Mouse (Mus musculus) erythroblast, embryonic 14.5 days (primary cell): ENCODE results near the gene Olfr979. TPM values are rescaled to one million over a fixed set of nuclear protein-coding genes. Genes with fewer than 3 reads are reported as not detected.
"Not testable (repeated sequence)": the region's sequence is repeated elsewhere in the genome, so short reads cannot be mapped to it uniquely, and the experiment has no call there.

Experiments
- H3K27me3 ChIP-seq: 2 replicates; pipeline ENCODE4 v1.6.1; 2012; ENCODE audit warnings: inconsistent platforms; ENCODE audit not compliant: control insufficient read depth
- H3K36me3 ChIP-seq: 2 replicates; pipeline ENCODE4 v1.6.1; 2012; ENCODE audit warnings: mild to moderate bottlenecking, inconsistent platforms; ENCODE audit not compliant: control insufficient read depth
- H3K4me1 ChIP-seq: 2 replicates; pipeline ENCODE4 v1.6.1; 2012; ENCODE audit warnings: inconsistent platforms; ENCODE audit not compliant: control insufficient read depth
- H3K4me3 ChIP-seq: replicated peaks from 2 replicates; pipeline ENCODE3; 2012; ENCODE audit warnings: moderate library complexity, mild to moderate bottlenecking, inconsistent platforms
- H3K9me3 ChIP-seq: 2 replicates; pipeline ENCODE4 v1.6.1; 2012; ENCODE audit warnings: low read length, inconsistent platforms, mixed read lengths; ENCODE audit not compliant: control insufficient read depth
- GATA1 ChIP-seq: IDR thresholded peaks from 2 replicates; pipeline ENCODE4 v1.6.1; 2012; ENCODE audit warnings: low read length, inconsistent platforms, mixed read lengths
- TAL1 ChIP-seq: IDR thresholded peaks from 3 replicates; pipeline ENCODE4 v1.6.1; 2012; ENCODE audit warnings: low read length, inconsistent platforms, mixed read lengths
- polyA plus RNA-seq: library from polyadenylated mRNA; stranded (reverse); fragments of >175 nt; gene quantifications from 2 replicates; pipeline ENCODE4 v1.2.3, GENCODE M21; 2012

The Olfr979 gene
- polyA plus RNA-seq = not detected in 2 replicates

- Histone ChIP-seq H3K36me3 (no peaks in the 10 kb centered on the region), H3K4me1 (no peaks in the 10 kb centered on the region), H3K9me3 (no peaks in the 10 kb centered on the region), H3K27me3 (no peaks in the 10 kb centered on the region), H3K4me3 (no peak within 1 kb of the TSS)
- TF ChIP-seq GATA1 (no peak), TAL1 (no peak)
These were observed at the start of gene Olfr979 for GRCm38 (mm10) chr9:40003365-40003764. Olfr979 (minus strand) TSS chr9:40003465.

- TF ChIP-seq TAL1 (no peak), GATA1 (no peak)
- Histone ChIP-seq H3K27me3 (no peaks in the 10 kb centered on the region), H3K4me1 (no peaks in the 10 kb centered on the region), H3K9me3 (peaks cover 2% of the 10 kb centered on the region; the same call in 1 of the 2 replicates), H3K4me3 (no peak overlapping the region), H3K36me3 (no peaks in the 10 kb centered on the region)
These were observed 46.9 kb upstream of the Olfr979 start for GRCm38 (mm10) chr9:40050138-40050537.

GRCm38 (mm10) chr9:40021164-40021563 is 17.9 kb upstream of the Olfr979 start, which contains the start of gene Olfr981:
Olfr981 (plus strand) TSS chr9:40021464.
- H3K36me3 ChIP-seq = no peaks in the 10 kb centered on the region
- peaks cover 6% of the 10 kb centered on the region for H3K9me3 ChIP-seq
- no peak within 1 kb of the TSS for H3K4me3 ChIP-seq
- TF ChIP-seq TAL1 (no peak), GATA1 (no peak)
- H3K4me1 ChIP-seq = no peaks in the 10 kb centered on the region
- H3K27me3 ChIP-seq = no peaks in the 10 kb centered on the region

- Histone ChIP-seq H3K9me3 (no peaks in the 10 kb centered on the region), H3K27me3 (no peaks in the 10 kb centered on the region), H3K4me3 (no peak within 1 kb of the TSS), H3K36me3 (no peaks in the 10 kb centered on the region), H3K4me1 (no peaks in the 10 kb centered on the region)
- no peak for TF ChIP-seq TAL1
- no peak for TF ChIP-seq GATA1
These were observed 6.2 kb upstream of the Olfr979 start, which contains the start of gene Olfr980 for GRCm38 (mm10) chr9:40009482-40009881. Olfr980 (minus strand) TSS chr9:40009582.

GRCm38 (mm10) chr9:39991813-39992212 is 11.5 kb downstream of the Olfr979 start, which contains the start of gene Olfr978:
Olfr978 (plus strand) TSS chr9:39992113.
- H3K27me3 ChIP-seq = no peaks in the 10 kb centered on the region
- TF ChIP-seq GATA1 = no peak
- no peak for TF ChIP-seq TAL1

GRCm38 (mm10) chr9:39976581-39977145 is 26.6 kb downstream of the Olfr979 start:
- not testable (repeated sequence) for H3K27me3 ChIP-seq, H3K4me3 ChIP-seq, H3K36me3 ChIP-seq, H3K9me3 ChIP-seq, H3K4me1 ChIP-seq

More at GRCm38 (mm10) chr9:39991813-39992212, 11.5 kb downstream of the Olfr979 start, which contains the start of gene Olfr978:
- Histone ChIP-seq H3K4me1 (no peaks in the 10 kb centered on the region), H3K36me3 (no peaks in the 10 kb centered on the region), H3K9me3 (peaks cover 2% of the 10 kb centered on the region; the same call in 1 of the 2 replicates), H3K4me3 (no peak within 1 kb of the TSS)

GRCm38 (mm10) chr9:39961033-39961432 is 42.2 kb downstream of the Olfr979 start, which contains the start of gene Olfr976:
Olfr976 (minus strand) TSS chr9:39961133.
- H3K4me1 ChIP-seq, H3K27me3 ChIP-seq, H3K9me3 ChIP-seq, H3K36me3 ChIP-seq, H3K4me3 ChIP-seq: not testable (repeated sequence)

- no peaks in the 10 kb centered on the region for H3K9me3 ChIP-seq
- no peak for TF ChIP-seq TAL1
- no peak for TF ChIP-seq GATA1
- H3K27me3 ChIP-seq = no peaks in the 10 kb centered on the region
These were observed 51.3 kb downstream of the Olfr979 start, which contains the start of gene Olfr975 for GRCm38 (mm10) chr9:39951946-39952345. Olfr975 (minus strand) TSS chr9:39952046.

More at GRCm38 (mm10) chr9:39951946-39952345, 51.3 kb downstream of the Olfr979 start, which contains the start of gene Olfr975:
- no peak within 1 kb of the TSS for H3K4me3 ChIP-seq
- no peaks in the 10 kb centered on the region for H3K4me1 ChIP-seq
- H3K36me3 ChIP-seq = no peaks in the 10 kb centered on the region

Other genes starting within 250 kb of the Olfr979 start
- gene Olfr968, start 220.2 kb downstream of the Olfr979 start, polyA plus RNA-seq = not detected in 2 replicates
- not detected in 2 replicates for gene Olfr969, start 212.5 kb downstream of the Olfr979 start, polyA plus RNA-seq
- gene Olfr970, start 194.6 kb downstream of the Olfr979 start, polyA plus RNA-seq = not detected in 2 replicates
- gene Olfr971, start 166.6 kb downstream of the Olfr979 start, polyA plus RNA-seq = not detected in 2 replicates
- gene Olfr972, start 137.0 kb downstream of the Olfr979 start, polyA plus RNA-seq = not detected in 2 replicates
- not detected in 2 replicates for gene Olfr229, start 96.1 kb downstream of the Olfr979 start, polyA plus RNA-seq
- gene Olfr974, start 66.0 kb downstream of the Olfr979 start, polyA plus RNA-seq = 0.01 TPM in 1 of 2 replicates, not detected in the other
- gene Olfr975, start 51.4 kb downstream of the Olfr979 start, polyA plus RNA-seq = not detected in 2 replicates
- not detected in 2 replicates for gene Olfr976, start 42.3 kb downstream of the Olfr979 start, polyA plus RNA-seq
- gene Olfr978, start 11.4 kb downstream of the Olfr979 start, polyA plus RNA-seq = not detected in 2 replicates
- not detected in 2 replicates for gene Olfr980, start 6.1 kb upstream of the Olfr979 start, polyA plus RNA-seq
- not detected in 2 replicates for gene Olfr981, start 18.0 kb upstream of the Olfr979 start, polyA plus RNA-seq
- gene Olfr982, start 70.4 kb upstream of the Olfr979 start, polyA plus RNA-seq = 0.01 TPM in 1 of 2 replicates, not detected in the other
- not detected in 2 replicates for gene Olfr983, start 90.1 kb upstream of the Olfr979 start, polyA plus RNA-seq
- not detected in 2 replicates for gene Olfr984, start 110.7 kb upstream of the Olfr979 start, polyA plus RNA-seq
- gene Olfr985, start 126.7 kb upstream of the Olfr979 start, polyA plus RNA-seq = not detected in 2 replicates
- not detected in 2 replicates for gene Tmem225, start 144.7 kb upstream of the Olfr979 start, polyA plus RNA-seq
- gene Olfr986, start 177.5 kb upstream of the Olfr979 start, polyA plus RNA-seq = not detected in 2 replicates
- 0.01 TPM in 1 of 2 replicates, not detected in the other for gene Zfp202, start 188.9 kb upstream of the Olfr979 start, polyA plus RNA-seq